Mouse (Mus musculus): ENCODE data around the gene Slc12a9.

The Slc12a9 gene

DNA sequence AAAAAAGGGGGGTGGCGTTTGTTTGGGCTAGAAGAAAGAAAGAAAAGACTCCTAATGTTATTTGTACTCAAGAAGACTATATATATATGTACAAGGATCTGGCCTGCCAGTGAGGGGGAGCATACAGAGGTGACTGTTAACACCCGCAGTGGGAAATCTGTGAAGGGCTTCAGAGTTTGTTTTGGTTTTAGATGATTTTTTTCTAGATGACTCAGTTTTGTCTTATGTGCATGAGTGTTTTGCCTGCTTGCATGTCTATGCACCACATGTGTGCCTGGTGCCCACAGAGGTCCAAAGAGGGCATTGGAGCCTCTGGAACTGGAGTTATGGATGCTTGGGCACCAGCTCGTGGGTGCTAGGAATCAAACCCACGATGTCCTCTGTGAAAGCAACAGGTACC, 13.6 kb upstream of the Slc12a9 start:
- DNase-seq (ENCODE audit: extremely low spot score): no peak

DNA sequence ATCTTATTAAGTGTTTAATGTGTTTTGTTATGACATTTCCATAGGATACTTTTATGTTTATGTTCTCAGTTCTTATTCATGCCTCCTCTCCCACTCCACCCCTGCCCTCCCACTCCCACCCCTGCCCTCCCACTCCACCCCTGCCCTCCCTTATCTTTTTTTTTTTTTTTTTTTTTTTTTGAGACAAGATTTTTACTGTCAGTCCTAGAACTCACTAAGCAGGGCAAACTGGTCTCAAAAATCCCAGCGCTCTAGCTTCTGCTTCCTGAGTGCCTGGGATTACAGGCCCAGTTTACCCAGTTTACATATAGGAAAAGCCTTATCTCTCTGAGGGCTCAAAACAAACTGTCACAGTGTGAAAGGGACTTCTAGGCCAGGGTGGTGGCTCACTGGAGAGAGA, 13.0 kb upstream of the Slc12a9 start:
- no peak for DNase-seq (ENCODE audit: extremely low spot score)

DNA sequence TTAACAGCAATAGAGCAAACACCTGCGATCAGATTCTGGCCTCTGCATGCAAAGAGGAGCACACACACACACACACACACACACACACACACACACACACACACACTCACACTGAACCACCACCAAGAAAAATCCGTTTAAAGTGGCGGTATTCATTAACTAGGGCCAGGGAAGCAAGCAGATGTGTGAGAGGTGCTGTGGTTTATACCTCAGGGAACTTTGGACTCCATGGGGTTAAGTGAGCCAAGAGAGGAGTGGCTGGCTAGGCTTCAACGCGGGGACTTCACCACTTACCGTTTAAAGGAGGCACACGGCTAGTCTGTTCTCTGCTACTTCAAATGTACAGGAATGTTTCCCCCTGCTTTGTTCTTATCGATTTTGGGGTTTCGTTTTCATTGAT, 12.4 kb upstream of the Slc12a9 start:
- DNase-seq (ENCODE audit: extremely low spot score): no peak

GRCm38 (mm10) chr5:137343869-137344268, 10.5 kb upstream of the Slc12a9 start:
- no peak for DNase-seq (ENCODE audit: extremely low spot score)

GRCm38 (mm10) chr5:137343412-137343811, 10.0 kb upstream of the Slc12a9 start:
- DNase-seq (ENCODE audit: extremely low spot score): no peak

GRCm38 (mm10) chr5:137342407-137343012, 9.1 kb upstream of the Slc12a9 start:
- DNase-seq (ENCODE audit: extremely low spot score): no peak

GRCm38 (mm10) chr5:137340222-137340621, 6.8 kb upstream of the Slc12a9 start:
- no peak for DNase-seq (ENCODE audit: extremely low spot score)

GRCm38 (mm10) chr5:137339290-137339979, 6.0 kb upstream of the Slc12a9 start:
- peak; percentile 47 for DNase-seq (ENCODE audit: extremely low spot score)

GRCm38 (mm10) chr5:137338663-137339289, 5.4 kb upstream of the Slc12a9 start:
- DNase-seq (ENCODE audit: extremely low spot score): peak; percentile 49

DNA sequence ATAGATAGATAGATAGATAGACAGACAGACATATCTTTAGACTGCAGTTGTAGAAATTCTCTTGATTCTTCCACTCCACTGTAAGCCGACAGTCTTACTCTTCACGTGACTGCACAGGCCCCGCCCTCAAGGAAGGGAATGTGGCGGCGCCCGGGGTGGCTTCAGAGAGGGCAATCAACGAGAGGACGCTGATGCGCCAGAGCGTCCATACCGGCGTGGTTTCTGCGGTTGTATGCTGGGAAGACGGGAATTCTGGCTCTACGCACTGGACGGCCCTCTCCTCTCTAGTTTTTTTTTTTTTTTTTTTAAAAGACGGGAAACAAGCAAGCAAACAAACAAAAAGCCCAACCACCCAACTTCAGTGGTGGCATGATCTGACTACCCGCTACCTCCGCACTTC, 4.9 kb upstream of the Slc12a9 start:
- peak; percentile 82 for DNase-seq (ENCODE audit: extremely low spot score)

DNA sequence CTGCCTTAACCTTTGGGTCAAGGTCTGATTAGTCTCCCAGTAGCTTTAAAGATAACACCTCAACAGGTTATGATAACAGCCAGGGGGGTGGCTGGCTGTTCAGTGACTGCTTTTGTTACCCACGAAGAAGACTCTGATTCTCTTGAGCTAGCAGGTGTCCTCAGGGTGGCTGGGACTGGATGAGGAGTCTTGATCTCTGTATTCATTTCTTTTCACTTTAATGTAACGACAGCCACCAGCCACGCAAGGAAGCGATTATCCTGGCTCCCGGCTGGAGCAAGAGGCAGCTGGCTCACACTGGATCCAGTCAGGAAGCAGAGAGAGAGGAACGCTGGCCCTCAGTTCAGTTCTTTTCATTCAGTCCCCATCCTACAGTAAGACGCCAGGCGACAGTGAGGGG, 3.8 kb upstream of the Slc12a9 start:
- no peak for DNase-seq (ENCODE audit: extremely low spot score)

DNA sequence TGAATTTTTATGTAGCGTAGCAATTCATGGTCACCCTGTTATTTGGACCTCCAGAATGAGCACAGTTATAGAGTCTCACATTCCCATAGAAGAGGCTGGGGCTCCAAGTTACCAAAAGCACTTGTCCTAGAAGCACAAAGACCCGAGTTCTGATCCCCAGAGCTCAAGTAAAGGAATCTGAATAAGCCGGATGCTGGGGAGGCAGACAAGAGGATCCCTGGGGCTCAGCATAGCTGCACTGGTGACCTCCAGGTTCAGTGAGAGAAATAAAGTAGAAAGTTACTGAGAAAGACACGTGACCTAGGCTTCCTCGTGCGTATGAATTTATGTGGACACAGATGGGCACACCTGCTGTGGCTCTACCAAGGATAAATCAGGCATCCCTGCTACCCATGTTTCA, 1.7 kb upstream of the Slc12a9 start:
- DNase-seq (ENCODE audit: extremely low spot score): no peak

GRCm38 (mm10) chr5:137334317-137334716, 920 bp upstream of the Slc12a9 start:
- DNase-seq (ENCODE audit: extremely low spot score): no peak

DNA sequence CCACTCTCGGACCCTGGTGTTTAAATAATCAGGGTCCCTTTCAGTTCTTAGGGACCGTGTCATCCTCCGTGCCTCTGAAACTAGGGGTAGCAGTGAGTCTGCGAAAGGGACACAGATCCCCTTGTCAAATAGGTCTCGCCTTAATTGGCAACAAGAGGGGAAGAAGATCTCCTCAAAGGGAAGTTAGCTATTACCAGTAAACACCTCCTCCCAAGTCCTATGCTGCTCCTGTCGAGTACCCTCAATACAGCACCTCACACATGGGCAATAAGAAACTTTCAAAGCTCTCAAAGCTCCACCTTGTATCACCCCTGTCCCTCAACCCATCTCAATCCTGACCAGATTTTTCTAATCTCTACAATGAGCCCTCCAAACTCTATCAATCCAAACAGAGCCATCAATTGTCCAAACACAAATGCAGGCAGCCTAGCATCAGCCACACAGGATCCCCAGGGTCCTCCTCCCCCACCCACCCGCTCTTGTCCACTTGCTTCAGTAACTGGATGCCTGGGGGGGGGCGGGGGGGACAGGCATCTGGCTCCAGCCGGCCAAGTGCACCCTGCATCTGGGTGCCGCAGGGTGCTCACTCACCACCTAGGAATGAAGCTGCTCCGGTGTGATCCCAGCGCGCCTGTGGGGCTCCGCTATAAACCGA, 413 bp downstream of the Slc12a9 start:
- no peak for DNase-seq (ENCODE audit: extremely low spot score)

DNA sequence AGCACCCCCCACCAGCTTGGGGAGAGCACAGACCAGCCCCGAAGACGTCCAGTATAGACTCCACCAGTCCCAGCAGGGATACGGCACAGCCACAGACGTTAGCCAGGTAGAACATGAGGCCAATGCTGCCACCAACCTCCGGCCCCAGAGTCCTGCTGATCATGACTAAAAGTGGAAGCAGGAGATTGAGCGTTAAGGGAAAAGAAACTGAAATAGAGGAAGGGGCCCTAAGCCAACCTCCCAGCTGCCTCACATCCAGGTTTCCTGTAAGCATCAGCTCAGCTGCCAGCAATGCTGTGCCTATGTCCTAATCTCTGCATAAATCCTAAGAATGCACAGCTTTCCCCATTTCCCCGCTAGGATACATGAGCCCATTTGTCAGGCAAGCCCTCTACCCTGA, 2.5 kb downstream of the Slc12a9 start:
- no peak for DNase-seq (ENCODE audit: extremely low spot score)

GRCm38 (mm10) chr5:137320996-137321395, 12.4 kb downstream of the Slc12a9 start:
- no peak for DNase-seq (ENCODE audit: extremely low spot score)

GRCm38 (mm10) chr5:137318570-137318969, 14.8 kb downstream of the Slc12a9 start:
- no peak for DNase-seq (ENCODE audit: extremely low spot score)

- no peak for DNase-seq (ENCODE audit: extremely low spot score)
These were observed 16.0 kb downstream of the Slc12a9 start for GRCm38 (mm10) chr5:137317361-137317760.

DNA sequence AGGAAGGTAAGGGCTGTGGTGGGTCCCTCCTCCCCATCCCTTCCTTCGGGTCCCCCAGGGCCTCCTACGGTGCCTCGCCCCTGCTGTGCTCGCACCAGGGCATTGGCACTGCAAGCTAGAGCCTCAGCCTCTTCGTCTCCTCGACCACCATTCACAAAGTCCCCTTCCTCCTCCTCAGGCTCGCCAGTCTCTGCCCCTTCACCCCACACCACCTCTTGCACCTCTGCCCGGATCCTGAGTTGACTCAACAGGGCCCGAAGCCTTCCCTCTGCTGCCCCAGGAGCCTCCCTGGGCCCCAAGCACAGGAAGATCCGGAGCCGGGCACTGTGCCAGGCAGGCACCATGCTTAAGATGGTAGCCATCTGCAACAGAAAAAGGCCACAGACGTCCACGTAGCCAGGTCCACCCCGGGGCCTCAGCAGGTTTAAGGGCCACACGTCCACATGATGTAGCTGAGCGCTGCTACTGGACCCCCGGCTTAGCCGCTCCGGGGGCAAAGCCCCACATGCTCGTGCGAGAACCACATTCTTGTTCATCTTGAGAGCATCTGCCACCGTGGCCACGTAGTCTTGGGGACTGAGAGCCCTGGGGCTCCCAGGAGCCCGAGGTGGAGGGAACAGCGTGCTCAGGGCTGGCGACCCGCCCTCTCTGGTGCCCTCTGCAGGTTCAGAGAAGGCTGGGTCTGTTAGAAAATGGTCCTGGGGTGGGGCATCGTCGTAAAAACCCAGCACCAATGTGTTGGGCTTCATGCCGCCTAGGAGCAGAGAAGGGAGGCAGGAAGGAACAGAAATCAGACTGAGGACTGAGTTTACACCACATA, 18.1 kb downstream of the Slc12a9 start:
- peak; percentile 69 for DNase-seq (ENCODE audit: extremely low spot score)

- DNase-seq (ENCODE audit: extremely low spot score): peak; percentile 96
These were observed 19.0 kb downstream of the Slc12a9 start, which contains the start of gene Trip6 for GRCm38 (mm10) chr5:137314193-137315083. Gene Trip6, minus strand, starts transcription at chr5:137314404.
